Comparison of ENCODE assay signal across 16 mouse cellular contexts in the genomic region with DNA sequence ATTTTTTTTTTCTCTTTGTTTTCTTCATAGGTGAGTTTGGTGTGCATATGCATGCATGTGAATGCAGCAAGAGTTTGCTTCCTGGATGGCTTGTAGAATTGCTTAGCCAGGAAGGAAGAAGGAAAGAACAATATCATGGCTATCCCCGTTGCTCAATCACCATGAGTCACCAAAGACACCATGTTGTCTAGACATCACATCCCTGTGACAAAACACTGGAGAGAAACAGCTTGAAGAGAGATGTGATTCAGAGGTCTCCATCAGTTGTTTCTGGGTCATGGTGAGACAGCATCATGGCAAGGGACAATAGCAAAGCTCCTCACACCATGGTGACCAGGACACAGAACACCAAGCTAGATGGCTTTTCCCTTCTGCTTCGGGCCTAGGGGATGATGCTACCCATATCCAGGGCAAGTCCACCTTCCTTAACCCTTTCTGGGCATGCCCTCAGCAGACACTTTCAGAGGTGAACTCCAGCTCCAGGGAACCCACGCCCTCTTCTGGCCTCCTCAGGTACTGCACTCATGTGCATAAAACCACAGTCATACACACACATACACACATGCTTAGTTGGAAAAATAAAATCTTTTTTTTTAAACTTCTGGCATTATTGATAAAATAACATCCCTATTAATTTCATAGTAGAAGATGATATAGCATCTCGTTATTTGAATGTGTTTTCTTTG. TPM values are rescaled to one million over a fixed set of nuclear protein-coding genes. Genes with fewer than 3 reads are reported as not detected.
A peak's percentile ranks its signal among the peaks of the same experiment; 100 is the strongest.
DNase-seq lines count a peak whose midpoint lies in the region; ATAC-seq and TF ChIP-seq lines count a peak whose summit lies in the region.
"Had no signal": no experiment of that assay in that cellular context is flagged by ENCODE, and none has a peak within 500 bp of the region (broad histone marks: within the 10 kb centered on the region; RNA-seq: fewer than 3 reads in every experiment).

No protein-coding gene starts in this region.

- CTCF ChIA-PET in Patski (lab: Charles Lee) = interaction anchor here (1.1 kb wide), 1 partner anchor 47 kb away, joined by 3 read pairs; no protein-coding TSS in a partner anchor

- H3K9me3 ChIP-seq in hindbrain, postnatal 0 days (ENCODE audit: low read length) = no peaks in the 10 kb centered on the region
- no peaks in the 10 kb centered on the region for H3K9me3 ChIP-seq in hindbrain, embryonic 12.5 days (replicated peaks)
- H3K9me3 ChIP-seq in midbrain, embryonic 11.5 days (ENCODE audit: control insufficient read depth, low read length) = no peaks in the 10 kb centered on the region
- no peaks in the 10 kb centered on the region for H3K9me3 ChIP-seq in midbrain, embryonic 14.5 days (ENCODE audit: control insufficient read depth, low read length)
- H3K9me3 ChIP-seq: lung, embryonic 15.5 days; midbrain, embryonic 13.5 days; neural tube, embryonic 15.5 days had no signal

- TF ChIP-seq CTCF in hindbrain, postnatal 0 days (IDR thresholded peaks at IDR 0.05; ENCODE audit: low read depth) = peak; percentile 45
- TF ChIP-seq CTCF in Patski (IDR thresholded peaks at IDR 0.05) = peak; percentile 49
- 0 out of 2 replicates have a peak, but pooled peaks have one; percentile 19 for TF ChIP-seq CTCF in olfactory bulb, adult 2 months (IDR thresholded peaks at IDR 0.05; ENCODE audit: insufficient read depth, low read depth, low read length)

- ATAC-seq in hindbrain, postnatal 0 days = no peak
- ATAC-seq in hindbrain, embryonic 12.5 days (ENCODE audit: low FRiP score) = no peak
- ATAC-seq in midbrain, embryonic 11.5 days (ENCODE audit: low FRiP score) = no peak
- ATAC-seq in midbrain, embryonic 14.5 days (ENCODE audit: low FRiP score, low TSS enrichment) = no peak
- no peak for ATAC-seq in Patski
- ATAC-seq: midbrain, embryonic 13.5 days had no signal

- DNase-seq in hindbrain, postnatal 0 days (ENCODE audit: low spot score) = no peak
- peak; percentile 21 for DNase-seq in midbrain, embryonic 11.5 days (ENCODE audit: low spot score, missing footprints)
- no peak for DNase-seq in midbrain, embryonic 14.5 days
- peak; percentile 10 for DNase-seq in Patski (ENCODE audit: low read depth, low spot score)
- DNase-seq in neural tube, embryonic 10.5 days (ENCODE audit: extremely low spot score, low spot score) = no peak
- DNase-seq in left cerebral cortex, postnatal 25 days (ENCODE audit: low spot score in 2 of 2) = no peak
- DNase-seq: heart, postnatal 14 days; kidney, postnatal 4 days had no signal

- POLR2A ChIA-PET in Patski (lab: Charles Lee) = no interaction called here

- no peak for TF ChIP-seq POLR2A in olfactory bulb, adult 2 months (IDR thresholded peaks at IDR 0.05; ENCODE audit: insufficient read depth, low read depth, low read length)

- H3K27ac ChIP-seq in hindbrain, postnatal 0 days = no peak overlapping the region
- H3K27ac ChIP-seq in hindbrain, embryonic 12.5 days = no peak overlapping the region
- H3K27ac ChIP-seq in midbrain, embryonic 11.5 days (ENCODE audit: low read depth, low read length) = no peak overlapping the region
- H3K27ac ChIP-seq in midbrain, embryonic 14.5 days (replicated peaks; ENCODE audit: low read depth, low read length) = no peak overlapping the region
- H3K27ac ChIP-seq in olfactory bulb, adult 2 months (ENCODE audit: insufficient read depth, low read depth, low read length) = no peak overlapping the region
- H3K27ac ChIP-seq: lung, embryonic 15.5 days; midbrain, embryonic 13.5 days; neural tube, embryonic 15.5 days had no signal

- no peaks in the 10 kb centered on the region for H3K4me1 ChIP-seq in hindbrain, postnatal 0 days (ENCODE audit: insufficient read depth, low read length)
- no peaks in the 10 kb centered on the region for H3K4me1 ChIP-seq in hindbrain, embryonic 12.5 days
- H3K4me1 ChIP-seq in midbrain, embryonic 11.5 days (ENCODE audit: control insufficient read depth, insufficient read depth, low read length) = no peaks in the 10 kb centered on the region
- H3K4me1 ChIP-seq in midbrain, embryonic 14.5 days (ENCODE audit: control insufficient read depth, insufficient read depth, low read length) = no peaks in the 10 kb centered on the region
- no peaks in the 10 kb centered on the region for H3K4me1 ChIP-seq in olfactory bulb, adult 2 months (ENCODE audit: control insufficient read depth, insufficient read depth, low read length)
- H3K4me1 ChIP-seq: lung, embryonic 15.5 days; midbrain, embryonic 13.5 days; neural tube, embryonic 15.5 days had no signal

- H3K4me3 ChIP-seq in hindbrain, postnatal 0 days (ENCODE audit: low read length) = no peak overlapping the region
- H3K4me3 ChIP-seq in hindbrain, embryonic 12.5 days = no peak overlapping the region
- H3K4me3 ChIP-seq in midbrain, embryonic 11.5 days (ENCODE audit: low read depth, low read length) = no peak overlapping the region
- no peak overlapping the region for H3K4me3 ChIP-seq in midbrain, embryonic 14.5 days (replicated peaks; ENCODE audit: low read depth, low read length)
- no peak overlapping the region for H3K4me3 ChIP-seq in olfactory bulb, adult 2 months (ENCODE audit: insufficient read depth, low read depth, low read length)
- H3K4me3 ChIP-seq: lung, embryonic 15.5 days; midbrain, embryonic 13.5 days; neural tube, embryonic 15.5 days had no signal

- in situ Hi-C loops in Patski (cut with MboI; ENCODE audit: low pct_unique_long_range_greater_than_20kb) = no loop called here

- no peaks in the 10 kb centered on the region for H3K27me3 ChIP-seq in hindbrain, postnatal 0 days (ENCODE audit: insufficient read depth, low read length)
- H3K27me3 ChIP-seq in hindbrain, embryonic 12.5 days = no peaks in the 10 kb centered on the region
- no peaks in the 10 kb centered on the region for H3K27me3 ChIP-seq in midbrain, embryonic 11.5 days (ENCODE audit: control insufficient read depth, insufficient read depth, low read length)
- H3K27me3 ChIP-seq in midbrain, embryonic 14.5 days (ENCODE audit: control insufficient read depth, insufficient read depth, low read length) = no peaks in the 10 kb centered on the region
- no peaks in the 10 kb centered on the region for H3K27me3 ChIP-seq in Patski
- H3K27me3 ChIP-seq: lung, embryonic 15.5 days; midbrain, embryonic 13.5 days; neural tube, embryonic 15.5 days had no signal

- intact Hi-C loops in left cerebral cortex, postnatal 25 days (cut with DNase I) = no loop called here

- no peak overlapping the region for H3K4me2 ChIP-seq in hindbrain, postnatal 0 days (ENCODE audit: low read depth, low read length)
- H3K4me2 ChIP-seq in hindbrain, embryonic 12.5 days (replicated peaks) = no peak overlapping the region
- H3K4me2 ChIP-seq in midbrain, embryonic 11.5 days = no peak overlapping the region
- H3K4me2 ChIP-seq in midbrain, embryonic 14.5 days (ENCODE audit: low read length) = no peak overlapping the region
- H3K4me2 ChIP-seq: lung, embryonic 15.5 days; midbrain, embryonic 13.5 days; neural tube, embryonic 15.5 days had no signal

- no peaks in the 10 kb centered on the region for H3K36me3 ChIP-seq in hindbrain, postnatal 0 days (ENCODE audit: insufficient read depth, low read length)
- H3K36me3 ChIP-seq in hindbrain, embryonic 12.5 days = no peaks in the 10 kb centered on the region
- H3K36me3 ChIP-seq in midbrain, embryonic 11.5 days (ENCODE audit: control insufficient read depth, insufficient read depth, low read length) = no peaks in the 10 kb centered on the region
- H3K36me3 ChIP-seq in midbrain, embryonic 14.5 days (ENCODE audit: control insufficient read depth, insufficient read depth, low read length) = no peaks in the 10 kb centered on the region
- H3K36me3 ChIP-seq: lung, embryonic 15.5 days; midbrain, embryonic 13.5 days; neural tube, embryonic 15.5 days had no signal

- H3K9ac ChIP-seq in hindbrain, postnatal 0 days (replicated peaks; ENCODE audit: low read length) = no peak overlapping the region
- no peak overlapping the region for H3K9ac ChIP-seq in hindbrain, embryonic 12.5 days
- H3K9ac ChIP-seq in midbrain, embryonic 11.5 days (ENCODE audit: low read length) = no peak overlapping the region
- H3K9ac ChIP-seq in midbrain, embryonic 14.5 days (replicated peaks; ENCODE audit: low read length) = no peak overlapping the region
- H3K9ac ChIP-seq: lung, embryonic 15.5 days; midbrain, embryonic 13.5 days; neural tube, embryonic 15.5 days had no signal

- WGBS in hindbrain, postnatal 0 days = 80% methylated on average over 4 of the region's 4 CpGs
- 78% methylated on average over 4 of the region's 4 CpGs for WGBS in hindbrain, embryonic 12.5 days
- WGBS in midbrain, embryonic 11.5 days = 79% methylated on average over 4 of the region's 4 CpGs
- 82% methylated on average over 4 of the region's 4 CpGs for WGBS in midbrain, embryonic 14.5 days
- WGBS in olfactory bulb, adult 2 months = 78% methylated on average over 4 of the region's 4 CpGs

RNA-seq across cellular contexts. Expression of gene Defb45, which starts 2.2 kb away (rescaled TPM):
- total RNA-seq in hindbrain, postnatal 0 days (2014; rRNA removed) = not detected in 2 replicates
- polyA plus RNA-seq in hindbrain, postnatal 0 days (2015; fragmentation: Nextera tagmentation; extraction: Ambion mirVana) = not detected in 2 replicates
- not detected in 2 replicates for polyA plus RNA-seq in hindbrain, embryonic 12.5 days (2016; fragmentation: Nextera tagmentation; extraction: Ambion mirVana)
- polyA plus RNA-seq in midbrain, embryonic 11.5 days (2014; fragmentation: Nextera tagmentation; extraction: Ambion mirVana) = not detected in 2 replicates
- polyA plus RNA-seq in midbrain, embryonic 14.5 days (2014; fragmentation: Nextera tagmentation; extraction: Ambion mirVana) = not detected in 2 replicates
- not detected for polyA plus RNA-seq in Patski (2021)
- polyA plus RNA-seq in olfactory bulb, adult 2 months (2012; ENCODE audit: insufficient read depth, insufficient read length, low replicate concordance, missing spikeins) = not detected in 2 replicates
- total RNA-seq in left cerebral cortex, postnatal 25 days (2021) = not detected
- total RNA-seq: gastrocnemius, postnatal 4 days; heart, postnatal 14 days had no signal
- polyA plus RNA-seq: forebrain, embryonic 11.5 days; lung, embryonic 15.5 days; midbrain, embryonic 13.5 days; neural tube, embryonic 15.5 days; stomach, embryonic 14.5 days had no signal

RNA-seq across cellular contexts. Expression of gene Defb36, which starts 2.7 kb away (rescaled TPM):
- not detected in 2 replicates for total RNA-seq in hindbrain, postnatal 0 days (2014; rRNA removed)
- not detected in 2 replicates for polyA plus RNA-seq in hindbrain, postnatal 0 days (2015; fragmentation: Nextera tagmentation; extraction: Ambion mirVana)
- polyA plus RNA-seq in hindbrain, embryonic 12.5 days (2016; fragmentation: Nextera tagmentation; extraction: Ambion mirVana) = not detected in 2 replicates
- not detected in 2 replicates for polyA plus RNA-seq in midbrain, embryonic 11.5 days (2014; fragmentation: Nextera tagmentation; extraction: Ambion mirVana)
- polyA plus RNA-seq in midbrain, embryonic 14.5 days (2014; fragmentation: Nextera tagmentation; extraction: Ambion mirVana) = not detected in 2 replicates
- polyA plus RNA-seq in Patski (2021) = not detected
- polyA plus RNA-seq in olfactory bulb, adult 2 months (2012; ENCODE audit: insufficient read depth, insufficient read length, low replicate concordance, missing spikeins) = not detected in 2 replicates
- not detected for total RNA-seq in left cerebral cortex, postnatal 25 days (2021)
- total RNA-seq: gastrocnemius, postnatal 4 days; heart, postnatal 14 days had no signal
- polyA plus RNA-seq: forebrain, embryonic 11.5 days; lung, embryonic 15.5 days; midbrain, embryonic 13.5 days; neural tube, embryonic 15.5 days; stomach, embryonic 14.5 days had no signal

RNA-seq across cellular contexts. Expression of gene Defb19, which starts 21.3 kb away (rescaled TPM):
- total RNA-seq in hindbrain, postnatal 0 days (2014; rRNA removed) = not detected in 2 replicates
- not detected in 2 replicates for polyA plus RNA-seq in hindbrain, postnatal 0 days (2015; fragmentation: Nextera tagmentation; extraction: Ambion mirVana)
- polyA plus RNA-seq in hindbrain, embryonic 12.5 days (2016; fragmentation: Nextera tagmentation; extraction: Ambion mirVana) = not detected in 2 replicates
- not detected in 2 replicates for polyA plus RNA-seq in midbrain, embryonic 11.5 days (2014; fragmentation: Nextera tagmentation; extraction: Ambion mirVana)
- not detected in 2 replicates for polyA plus RNA-seq in midbrain, embryonic 14.5 days (2014; fragmentation: Nextera tagmentation; extraction: Ambion mirVana)
- not detected for polyA plus RNA-seq in Patski (2021)
- polyA plus RNA-seq in olfactory bulb, adult 2 months (2012; ENCODE audit: insufficient read depth, insufficient read length, low replicate concordance, missing spikeins) = not detected in 2 replicates
- total RNA-seq in left cerebral cortex, postnatal 25 days (2021) = not detected
- total RNA-seq: gastrocnemius, postnatal 4 days; heart, postnatal 14 days had no signal
- polyA plus RNA-seq: forebrain, embryonic 11.5 days; lung, embryonic 15.5 days; midbrain, embryonic 13.5 days; neural tube, embryonic 15.5 days; stomach, embryonic 14.5 days had no signal

RNA-seq across cellular contexts. Expression of gene Defb25, which starts 21.4 kb away (rescaled TPM):
- not detected in 2 replicates for total RNA-seq in hindbrain, postnatal 0 days (2014; rRNA removed)
- not detected in 2 replicates for polyA plus RNA-seq in hindbrain, postnatal 0 days (2015; fragmentation: Nextera tagmentation; extraction: Ambion mirVana)
- polyA plus RNA-seq in hindbrain, embryonic 12.5 days (2016; fragmentation: Nextera tagmentation; extraction: Ambion mirVana) = not detected in 2 replicates
- not detected in 2 replicates for polyA plus RNA-seq in midbrain, embryonic 11.5 days (2014; fragmentation: Nextera tagmentation; extraction: Ambion mirVana)
- not detected in 2 replicates for polyA plus RNA-seq in midbrain, embryonic 14.5 days (2014; fragmentation: Nextera tagmentation; extraction: Ambion mirVana)
- not detected for polyA plus RNA-seq in Patski (2021)
- not detected in 2 replicates for polyA plus RNA-seq in olfactory bulb, adult 2 months (2012; ENCODE audit: insufficient read depth, insufficient read length, low replicate concordance, missing spikeins)
- not detected for total RNA-seq in left cerebral cortex, postnatal 25 days (2021)
- total RNA-seq: heart, postnatal 14 days had no signal
- polyA plus RNA-seq: forebrain, embryonic 11.5 days; lung, embryonic 15.5 days; midbrain, embryonic 13.5 days; neural tube, embryonic 15.5 days had no signal

RNA-seq across cellular contexts. Expression of gene Rem1, which starts 25.3 kb away (rescaled TPM):
- total RNA-seq in hindbrain, postnatal 0 days (2014; rRNA removed) = 1.0 and 1.1 TPM in 2 replicates
- 0.57 and 0.65 TPM in 2 replicates for polyA plus RNA-seq in hindbrain, postnatal 0 days (2015; fragmentation: Nextera tagmentation; extraction: Ambion mirVana)
- 0.72 and 0.82 TPM in 2 replicates for polyA plus RNA-seq in hindbrain, embryonic 12.5 days (2016; fragmentation: Nextera tagmentation; extraction: Ambion mirVana)
- polyA plus RNA-seq in midbrain, embryonic 11.5 days (2014; fragmentation: Nextera tagmentation; extraction: Ambion mirVana) = 0.18 and 0.22 TPM in 2 replicates
- 0.12 and 0.27 TPM in 2 replicates for polyA plus RNA-seq in midbrain, embryonic 14.5 days (2014; fragmentation: Nextera tagmentation; extraction: Ambion mirVana)
- polyA plus RNA-seq in Patski (2021) = not detected
- polyA plus RNA-seq in olfactory bulb, adult 2 months (2012; ENCODE audit: insufficient read depth, insufficient read length, low replicate concordance, missing spikeins) = not detected in 2 replicates
- 1 to 10 TPM; 1.1 TPM for total RNA-seq in left cerebral cortex, postnatal 25 days (2021)

Comparison
In these comparisons a context has a peak if more than half of its experiments do, and no peak if none do; other contexts are left out.
1. DNase-seq: peak in midbrain, embryonic 11.5 days (single experiment) and Patski (single experiment); none in hindbrain, postnatal 0 days (single experiment), midbrain, embryonic 14.5 days (single experiment), neural tube, embryonic 10.5 days (single experiment) and left cerebral cortex, postnatal 25 days (0 of 2).
2. Peak in every context shown above with its lines, with median percentiles within 50 percentile points of each other: CTCF ChIP-seq.